Mouse (Mus musculus) intestine, postnatal 0 days (tissue): Measurements from ENCODE around the gene Eno2. TPM values are rescaled to one million over a fixed set of nuclear protein-coding genes. Genes with fewer than 3 reads are reported as not detected.

ENCODE experiments used
- ATAC-seq: fragments of 200-750 bp; cut with Nextera tagmentation; 2 replicates; pipeline ENCODE4 v1.8.0; 2017; ENCODE audit warnings: mild to moderate bottlenecking, moderate TSS enrichment, moderate library complexity
- H3K27ac ChIP-seq: fragments of 300-500 bp; sonication (generic); 2 replicates; pipeline ENCODE4 v1.5.1; 2014; ENCODE audit warnings: mild to moderate bottlenecking, low read depth, low read length, moderate library complexity
- H3K27me3 ChIP-seq: fragments of 300-500 bp; sonication (generic); replicated peaks from 2 replicates; pipeline ENCODE4 v1.6.1; 2014; ENCODE audit warnings: low read length, mixed read lengths; ENCODE audit not compliant: control insufficient read depth, insufficient read depth
- H3K36me3 ChIP-seq: fragments of 300-500 bp; sonication (generic); 2 replicates; pipeline ENCODE4 v1.6.1; 2014; ENCODE audit warnings: mild to moderate bottlenecking, moderate library complexity; ENCODE audit not compliant: control insufficient read depth, insufficient read depth
- H3K4me1 ChIP-seq: fragments of 300-500 bp; sonication (generic); replicated peaks from 2 replicates; pipeline ENCODE4 v1.6.1; 2014; ENCODE audit warnings: antibody characterized with exemption, low read length, mixed read lengths; ENCODE audit not compliant: control insufficient read depth, insufficient read depth
- H3K4me2 ChIP-seq: fragments of 300-500 bp; sonication (generic); replicated peaks from 2 replicates; pipeline ENCODE4 v1.6.1; 2014; ENCODE audit warnings: low read depth, mild to moderate bottlenecking, moderate library complexity
- H3K4me3 ChIP-seq: fragments of 300-500 bp; sonication (generic); 2 replicates; pipeline ENCODE4 v1.5.1; 2014; ENCODE audit warnings: low read depth, low read length
- H3K9ac ChIP-seq: fragments of 300-500 bp; sonication (generic); 2 replicates; pipeline ENCODE4 v1.6.1; 2014; ENCODE audit warnings: mild to moderate bottlenecking, low read depth, low read length
- H3K9me3 ChIP-seq: fragments of 300-500 bp; sonication (generic); 2 replicates; pipeline ENCODE4 v1.6.1; 2016; ENCODE audit warnings: mixed run types; ENCODE audit not compliant: control insufficient read depth
- CTCF ChIP-seq: sonication (generic); IDR thresholded peaks from 2 replicates; pipeline ENCODE4 v1.5.1; 2016; ENCODE audit warnings: low read depth, mild to moderate bottlenecking, control low read depth, antibody characterized with exemption, moderate library complexity
- WGBS: fragments of 180-500 bp; shearing (Covaris S2); extraction: QIAGEN DNeasy Blood & Tissue Kit; methylation state at CpG from one replicate; pipeline ENCODE4 v1.1.7; 2014; 5-methylcytosine and 5-hydroxymethylcytosine counted together
- polyA plus RNA-seq: library from polyadenylated mRNA; unstranded; fragments of >200 nt; fragmentation: Nextera tagmentation; extraction: Ambion mirVana; gene quantifications from 2 replicates; pipeline ENCODE4 v1.2.1, GENCODE M21; 2015

The Eno2 gene
- polyA plus RNA-seq, 1 experiment from 2014 or later: 4.6 TPM

DNA sequence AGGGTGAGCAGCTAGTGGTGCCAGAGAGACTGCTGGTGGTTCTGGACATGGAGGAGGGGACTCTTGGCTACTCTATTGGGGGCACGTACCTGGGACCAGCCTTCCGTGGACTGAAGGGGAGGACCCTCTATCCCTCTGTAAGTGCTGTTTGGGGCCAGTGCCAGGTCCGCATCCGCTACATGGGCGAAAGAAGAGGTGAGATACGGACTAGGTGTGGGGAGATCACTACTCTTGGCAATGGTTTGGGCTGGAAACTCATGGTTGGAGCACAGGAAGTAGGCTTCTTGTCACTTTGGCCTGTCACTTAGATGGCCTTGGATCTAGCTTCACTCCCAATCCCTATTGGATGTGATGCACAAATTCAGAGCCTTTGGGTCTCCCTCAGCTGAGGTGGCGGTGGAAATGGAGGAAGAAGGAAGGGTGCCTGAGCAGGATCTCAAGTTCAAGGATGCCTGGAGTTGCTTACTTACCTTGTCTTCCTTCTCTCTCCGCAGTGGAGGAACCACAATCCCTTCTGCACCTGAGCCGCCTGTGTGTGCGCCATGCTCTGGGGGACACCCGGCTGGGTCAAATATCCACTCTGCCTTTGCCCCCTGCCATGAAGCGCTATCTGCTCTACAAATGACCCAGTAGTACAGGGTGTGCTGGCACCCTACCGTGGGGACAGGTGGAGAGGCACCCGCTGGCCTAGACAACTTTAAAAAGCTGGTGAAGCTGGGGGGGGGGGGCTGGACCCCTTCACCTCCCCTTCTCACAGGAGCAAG, 40.5 kb upstream of the Eno2 start:
- H3K4me1 ChIP-seq: peaks cover 17% of the 10 kb centered on the region
- no peak for ATAC-seq
- peak overlapping the region; percentile 95 for H3K4me2 ChIP-seq
- H3K9me3 ChIP-seq: no peaks in the 10 kb centered on the region
- no peaks in the 10 kb centered on the region for H3K27me3 ChIP-seq
- peak overlapping the region; percentile 73 for H3K9ac ChIP-seq
- peaks cover 26% of the 10 kb centered on the region; the same call in 1 of the 2 replicates for H3K36me3 ChIP-seq
- 36% methylated on average over 14 of the region's 14 CpGs for WGBS
- H3K4me3 ChIP-seq: peak overlapping the region; percentile 64
- H3K27ac ChIP-seq: peak overlapping the region; percentile 95
- TF ChIP-seq CTCF: no peak

DNA sequence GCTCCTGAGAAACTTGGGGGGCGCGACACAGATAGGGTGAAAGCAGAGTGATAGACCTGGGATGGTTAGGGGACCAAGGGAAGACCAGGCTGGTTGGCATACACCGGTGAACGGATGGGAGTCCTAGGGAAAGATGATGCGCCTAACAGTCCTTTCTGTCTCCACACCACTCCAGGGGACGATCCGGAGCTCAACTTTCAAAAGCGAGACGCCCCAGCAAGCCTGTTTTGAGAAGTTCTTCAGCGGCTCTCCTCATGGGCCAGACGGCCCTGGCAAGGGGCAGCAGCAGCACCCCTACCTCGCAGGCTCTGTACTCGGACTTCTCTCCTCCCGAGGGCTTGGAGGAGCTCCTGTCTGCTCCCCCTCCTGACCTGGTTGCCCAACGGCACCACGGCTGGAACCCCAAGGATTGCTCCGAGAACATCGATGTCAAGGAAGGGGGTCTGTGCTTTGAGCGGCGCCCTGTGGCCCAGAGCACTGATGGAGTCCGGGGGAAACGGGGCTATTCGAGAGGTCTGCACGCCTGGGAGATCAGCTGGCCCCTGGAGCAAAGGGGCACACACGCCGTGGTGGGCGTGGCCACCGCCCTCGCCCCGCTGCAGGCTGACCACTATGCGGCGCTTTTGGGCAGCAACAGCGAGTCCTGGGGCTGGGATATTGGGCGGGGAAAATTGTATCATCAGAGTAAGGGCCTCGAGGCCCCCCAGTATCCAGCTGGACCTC, 39.7 kb upstream of the Eno2 start:
- H3K4me3 ChIP-seq: peak overlapping the region; percentile 64
- peak; percentile 91 for TF ChIP-seq CTCF
- H3K9me3 ChIP-seq: no peaks in the 10 kb centered on the region
- peaks cover 14% of the 10 kb centered on the region; the same call in 1 of the 2 replicates for H3K4me1 ChIP-seq
- WGBS: under 1% methylated on average over 35 of the region's 35 CpGs
- H3K27ac ChIP-seq: peak overlapping the region; percentile 95
- H3K27me3 ChIP-seq: no peaks in the 10 kb centered on the region
- ATAC-seq: 0 out of 2 replicates have a peak, but pooled peaks have one; percentile 8
- H3K4me2 ChIP-seq: peak overlapping the region; percentile 95
- peaks cover 26% of the 10 kb centered on the region; the same call in 1 of the 2 replicates for H3K36me3 ChIP-seq
- peak overlapping the region; percentile 73 for H3K9ac ChIP-seq

DNA sequence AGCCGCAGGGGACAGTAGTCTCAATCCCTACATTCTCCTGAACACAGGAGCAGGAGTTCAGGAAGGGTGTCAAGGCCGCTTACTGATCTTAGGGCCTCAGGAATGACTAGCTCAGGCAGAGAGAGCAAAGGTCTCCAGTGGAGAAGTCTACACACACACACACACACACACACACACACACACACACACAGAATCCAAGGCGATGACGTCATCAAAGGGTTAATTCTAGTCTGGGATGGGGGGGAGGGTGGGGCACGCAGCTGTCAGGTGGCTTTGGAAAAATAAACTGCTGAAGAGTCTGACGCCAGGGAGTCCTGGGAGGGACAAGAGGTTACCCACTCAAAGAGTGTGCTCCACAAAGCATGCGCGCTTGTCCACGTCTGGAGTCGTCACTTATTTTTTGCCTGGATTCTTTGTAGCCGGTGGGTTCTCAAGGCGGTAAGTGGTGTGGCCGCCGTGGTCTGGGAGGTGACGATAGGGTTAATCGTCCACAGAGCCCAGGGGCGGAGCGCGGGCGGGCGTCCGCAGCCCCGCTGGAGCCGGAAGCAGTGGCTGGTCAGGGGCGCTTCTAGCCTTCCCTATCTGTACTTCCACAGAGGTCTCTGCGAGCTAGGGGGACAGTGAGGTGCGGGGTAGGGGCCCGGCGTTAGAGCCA, 39.0 kb upstream of the Eno2 start, which contains the start of gene Spsb2:
Spsb2 (plus strand) TSS at position 304 of the 655 bp plus-strand sequence.
- Histone ChIP-seq H3K4me3 (peak within 1 kb of the TSS; percentile 64), H3K36me3 (peaks cover 26% of the 10 kb centered on the region; the same call in 1 of the 2 replicates), H3K4me2 (peak within 1 kb of the TSS; percentile 95), H3K9ac (peak within 1 kb of the TSS; percentile 73), H3K4me1 (peaks cover 14% of the 10 kb centered on the region; the same call in 1 of the 2 replicates), H3K9me3 (no peaks in the 10 kb centered on the region), H3K27me3 (no peaks in the 10 kb centered on the region), H3K27ac (peak within 1 kb of the TSS; percentile 95)
- no peak for TF ChIP-seq CTCF
- WGBS: 1% methylated on average over 29 of the region's 29 CpGs
- ATAC-seq: peak; percentile 61

DNA sequence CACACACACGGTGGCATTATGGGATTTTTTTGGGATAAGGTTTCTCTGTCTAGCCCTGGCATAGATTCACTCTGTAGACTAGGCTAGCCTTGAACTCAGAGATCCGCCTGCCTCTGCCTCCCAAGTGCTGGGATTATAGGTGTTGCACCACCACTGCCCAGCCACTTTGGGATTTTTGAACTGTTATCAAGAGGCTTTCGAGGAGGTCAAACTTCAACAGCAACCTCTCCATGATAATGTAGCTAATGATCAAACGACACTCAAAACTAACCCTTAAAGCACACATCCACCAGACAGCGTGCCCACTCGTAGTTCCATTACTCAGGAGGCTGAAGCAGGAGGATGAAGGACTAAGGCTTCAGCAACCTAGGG, 38.5 kb upstream of the Eno2 start:
- peak; percentile 2 for ATAC-seq
- Histone ChIP-seq H3K4me2 (peak overlapping the region; percentile 95), H3K9ac (no peak overlapping the region), H3K36me3 (peaks cover 26% of the 10 kb centered on the region; the same call in 1 of the 2 replicates), H3K9me3 (no peaks in the 10 kb centered on the region), H3K4me1 (peaks cover 14% of the 10 kb centered on the region; the same call in 1 of the 2 replicates), H3K4me3 (peak overlapping the region; percentile 64), H3K27me3 (no peaks in the 10 kb centered on the region), H3K27ac (peak overlapping the region; percentile 95)
- no peak for TF ChIP-seq CTCF
- WGBS: 41% methylated on average over 6 of the region's 6 CpGs

DNA sequence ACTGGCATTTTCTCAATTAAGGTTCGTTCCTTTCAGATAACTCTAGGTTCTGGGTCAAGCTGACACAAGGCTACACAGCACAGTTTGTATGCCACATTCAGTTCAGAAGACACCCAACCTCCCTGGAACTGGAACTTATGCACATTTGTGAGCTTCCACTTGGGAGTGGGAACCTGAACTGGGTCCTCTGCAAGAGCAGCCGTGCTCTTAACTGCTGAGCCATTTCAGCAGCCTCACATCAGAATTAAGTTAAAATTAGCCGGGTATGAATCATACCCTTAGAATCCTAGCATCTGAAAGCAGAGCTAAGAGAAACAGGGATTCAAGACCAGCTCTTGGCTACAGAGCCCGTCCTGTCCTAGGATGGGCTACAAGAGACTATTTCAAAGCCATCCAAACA, 37.9 kb upstream of the Eno2 start:
- no peak for ATAC-seq
- peaks cover 9% of the 10 kb centered on the region; the same call in 1 of the 2 replicates for H3K4me1 ChIP-seq
- peaks cover 26% of the 10 kb centered on the region; the same call in 1 of the 2 replicates for H3K36me3 ChIP-seq
- 83% methylated on average over 4 of the region's 4 CpGs for whole genome bisulfite sequencing
- no peak overlapping the region for H3K4me2 ChIP-seq
- no peaks in the 10 kb centered on the region for H3K9me3 ChIP-seq
- TF ChIP-seq CTCF: no peak
- no peaks in the 10 kb centered on the region for H3K27me3 ChIP-seq
- H3K27ac ChIP-seq: 0 out of 2 replicates have a peak overlapping the region, but pooled peaks have one; percentile 41
- H3K4me3 ChIP-seq: no peak overlapping the region
- H3K9ac ChIP-seq: no peak overlapping the region
